Mouse (Mus musculus): ENCODE results near the gene Stc2.

Stc2 gene

DNA sequence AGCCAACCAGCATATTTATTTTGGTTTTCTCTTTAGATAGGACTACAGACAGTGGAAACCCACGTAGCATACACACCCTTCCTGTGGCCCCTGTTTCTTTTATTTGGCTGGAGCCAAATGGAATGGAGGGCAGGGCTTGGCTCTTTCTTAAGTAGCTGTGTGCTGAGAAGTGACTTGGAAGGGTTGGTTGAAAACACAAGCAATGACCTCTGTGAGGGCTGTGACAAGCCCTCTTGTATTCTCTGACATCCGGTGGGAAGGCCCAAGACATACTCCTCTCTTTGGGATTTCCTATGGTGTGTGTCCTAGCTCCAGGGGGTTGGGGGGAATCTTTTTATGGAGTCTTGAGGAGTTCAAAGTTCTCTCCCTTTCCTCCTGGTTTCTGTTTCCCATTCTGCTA is 3.5 kb downstream of the Stc2 start:
- DNase-seq (ENCODE audit: low spot score): no peak

DNA sequence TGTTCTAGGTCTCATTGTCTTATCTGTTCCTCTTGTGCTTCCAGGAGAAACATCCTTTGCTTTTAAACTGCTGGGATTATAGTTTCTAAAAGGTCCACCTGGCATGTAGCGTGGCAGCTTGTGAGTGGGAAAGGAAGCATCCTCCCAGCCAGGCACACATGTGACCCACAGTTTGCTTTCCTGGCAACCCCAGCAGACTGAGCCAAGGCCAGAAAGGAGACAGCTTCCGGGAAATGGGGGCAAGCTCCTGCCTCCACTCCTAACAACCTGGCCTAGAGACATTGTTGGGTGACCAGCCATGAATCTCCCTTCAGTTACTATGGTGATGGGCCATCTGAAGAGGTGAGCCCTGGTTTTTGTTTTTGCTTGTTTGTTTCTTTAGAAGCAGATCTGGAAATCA is 3.9 kb downstream of the Stc2 start:
- DNase-seq (ENCODE audit: low spot score): no peak

DNA sequence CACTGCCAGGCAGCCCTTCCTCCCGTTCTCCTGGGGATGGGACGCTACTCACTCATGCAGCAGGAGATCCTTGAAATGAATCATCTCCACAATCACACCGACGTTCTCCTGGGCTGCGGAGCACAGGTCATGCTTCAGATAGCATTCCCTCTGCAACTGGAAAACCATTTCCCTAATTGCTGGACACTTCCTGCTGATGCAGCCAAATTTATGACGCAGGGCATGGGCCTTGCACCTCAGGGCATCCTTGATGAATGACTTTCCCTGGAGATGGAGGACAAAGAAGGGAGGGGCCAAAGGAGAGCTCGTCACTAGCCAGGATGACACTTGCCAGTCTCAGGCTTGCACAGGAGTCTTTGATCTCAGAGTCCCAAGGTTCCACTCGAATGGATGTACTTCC is 4.6 kb downstream of the Stc2 start:
- DNase-seq (ENCODE audit: low spot score): no peak

DNA sequence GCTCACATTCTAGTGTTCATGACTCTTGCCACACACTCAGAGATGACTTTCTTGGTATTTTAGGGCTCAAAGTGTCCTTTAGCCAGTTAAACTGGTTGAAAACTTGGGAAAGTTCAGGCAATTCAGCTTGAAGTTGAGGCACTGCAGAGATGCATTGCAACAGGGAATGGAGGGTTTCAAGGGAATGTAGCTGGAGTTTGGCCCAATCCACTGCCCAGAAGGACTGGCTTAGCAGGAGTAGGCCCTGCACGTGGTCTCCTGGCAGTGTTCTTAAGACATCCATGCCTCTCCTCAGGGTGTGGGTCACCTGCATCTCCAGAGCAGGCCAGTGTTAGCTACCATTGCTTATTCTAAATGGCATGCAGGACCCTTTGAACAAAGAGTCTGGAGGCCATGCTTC is 7.0 kb downstream of the Stc2 start:
- DNase-seq (ENCODE audit: low spot score): no peak

DNA sequence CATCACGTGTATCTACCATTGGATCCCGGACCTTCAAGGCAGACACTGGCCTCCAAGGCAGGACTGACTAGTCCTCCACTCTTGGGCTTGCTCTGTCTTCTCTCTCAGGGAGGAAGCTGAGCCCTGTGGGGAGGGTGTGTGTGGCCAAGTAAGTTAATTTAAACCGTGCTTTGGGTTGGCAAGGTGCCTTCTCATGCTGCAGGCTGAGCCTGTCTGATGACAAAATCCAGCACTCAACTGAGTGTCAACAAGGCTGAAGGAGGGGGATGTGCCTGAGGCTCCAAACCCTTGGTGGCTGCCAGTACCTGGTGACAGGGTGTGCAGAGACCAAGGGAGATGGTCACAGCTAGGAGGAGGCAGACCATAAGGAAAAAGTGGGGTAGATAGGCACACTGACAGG is 7.5 kb downstream of the Stc2 start:
- DNase-seq (ENCODE audit: low spot score): no peak

DNA sequence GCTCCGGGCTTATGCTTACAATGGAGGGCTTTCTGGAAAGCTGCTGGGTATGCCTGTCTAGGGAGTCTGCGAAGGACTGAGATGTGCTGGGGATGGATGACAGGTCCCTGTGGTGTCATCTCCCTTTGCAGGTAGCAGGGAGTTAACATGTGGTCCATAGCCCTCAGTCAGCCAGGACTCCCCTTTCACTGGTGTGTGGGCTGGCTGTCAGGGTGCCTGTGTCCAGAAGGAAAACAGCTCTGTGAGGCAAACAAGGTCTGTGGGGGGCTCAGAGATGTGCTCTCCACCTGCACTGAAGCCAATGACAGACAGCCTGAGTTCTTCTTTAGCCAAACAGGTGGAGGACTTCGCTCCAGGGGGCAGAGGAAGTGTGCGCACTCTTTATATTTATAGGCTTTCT is 8.8 kb downstream of the Stc2 start:
- no peak for DNase-seq (ENCODE audit: low spot score)

DNA sequence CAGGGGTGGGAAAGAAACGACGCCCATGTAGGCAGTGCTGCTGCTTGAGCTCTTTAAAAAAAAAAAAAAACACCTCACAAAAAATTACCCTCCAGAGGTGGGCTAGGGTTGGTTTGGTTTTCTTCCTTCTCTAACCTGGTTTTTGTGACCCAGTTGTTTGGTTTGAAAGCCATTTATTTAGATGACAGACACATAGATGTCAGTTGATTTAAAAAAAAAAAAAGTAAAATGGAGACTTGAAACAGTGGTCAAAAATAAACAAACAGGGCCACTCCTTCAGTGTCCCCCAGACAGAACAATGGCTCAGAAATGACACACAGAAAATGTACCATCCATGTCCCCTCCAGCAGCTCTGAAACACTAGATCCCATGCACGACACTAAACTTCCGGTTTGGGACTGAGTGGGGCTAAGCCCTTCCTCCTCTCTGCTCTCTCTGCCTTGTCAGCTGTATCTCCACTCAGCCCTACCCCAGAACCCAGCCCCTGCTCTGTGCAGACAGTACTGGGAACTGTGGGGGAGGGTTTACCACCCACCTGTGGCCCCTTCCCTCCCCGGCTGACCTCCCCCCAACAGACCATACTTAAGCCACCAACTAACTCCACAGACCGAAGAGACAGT is 10.5 kb downstream of the Stc2 start:
- no peak for DNase-seq (ENCODE audit: low spot score)

DNA sequence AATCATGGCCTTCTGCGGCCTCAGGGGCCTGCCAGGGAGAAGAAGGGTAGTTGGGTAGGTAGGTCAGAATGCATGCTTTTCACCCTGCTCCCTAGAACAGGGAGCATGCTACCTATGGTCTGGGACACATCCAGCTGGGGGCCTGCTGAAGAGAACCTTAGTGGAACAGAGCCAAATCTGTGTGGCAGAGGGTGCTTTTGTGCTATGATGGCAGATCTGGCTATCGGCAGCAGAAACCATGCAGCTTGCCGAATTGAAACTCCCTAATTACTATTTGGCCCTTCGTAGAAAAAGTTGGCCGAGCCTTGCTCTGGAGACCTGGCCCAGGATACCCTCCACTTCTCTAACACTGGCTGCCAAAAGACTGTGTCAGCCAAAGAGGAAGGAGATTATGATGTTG is 11.4 kb downstream of the Stc2 start:
- no peak for DNase-seq (ENCODE audit: low spot score)

DNA sequence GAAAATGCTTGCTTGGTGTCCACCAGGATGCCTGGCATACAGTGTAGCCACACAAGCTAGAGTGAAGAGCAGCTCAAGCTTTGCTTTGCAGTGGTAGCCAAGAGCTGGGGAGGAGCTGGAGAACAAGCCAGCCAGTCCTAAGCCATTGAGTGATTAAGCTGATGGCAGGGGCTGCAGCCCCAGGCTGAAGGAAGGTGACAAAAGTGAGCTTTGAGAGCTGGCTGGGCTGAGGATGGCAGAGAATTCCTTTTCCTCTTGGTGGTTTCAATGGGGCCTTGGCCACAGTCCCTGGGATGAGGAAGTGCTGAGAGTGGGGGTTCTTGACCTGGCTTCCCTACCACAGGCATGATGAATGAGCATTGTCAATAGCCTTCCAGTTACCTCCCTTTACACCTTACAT is 13.0 kb downstream of the Stc2 start:
- DNase-seq (ENCODE audit: low spot score): no peak

DNA sequence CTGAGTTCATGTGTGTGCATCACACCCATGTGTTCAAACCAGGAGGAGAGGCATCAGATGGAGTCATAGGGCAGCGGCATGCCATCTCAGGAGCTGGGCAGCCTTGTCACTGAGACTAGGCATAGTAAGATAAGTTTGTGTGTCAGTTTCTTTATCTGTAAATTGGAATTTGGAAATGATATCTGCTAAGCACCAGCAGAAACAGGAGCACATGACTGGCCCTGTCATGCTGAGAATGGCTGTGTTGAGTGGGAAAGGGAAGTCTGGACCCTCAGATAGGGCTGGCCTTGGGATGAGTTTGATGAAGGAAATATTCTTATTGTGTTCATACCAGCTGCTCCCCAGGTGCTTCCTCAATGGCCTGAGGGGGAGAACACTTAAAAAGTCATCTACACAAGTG is 14.1 kb downstream of the Stc2 start:
- no peak for DNase-seq (ENCODE audit: low spot score)

DNA sequence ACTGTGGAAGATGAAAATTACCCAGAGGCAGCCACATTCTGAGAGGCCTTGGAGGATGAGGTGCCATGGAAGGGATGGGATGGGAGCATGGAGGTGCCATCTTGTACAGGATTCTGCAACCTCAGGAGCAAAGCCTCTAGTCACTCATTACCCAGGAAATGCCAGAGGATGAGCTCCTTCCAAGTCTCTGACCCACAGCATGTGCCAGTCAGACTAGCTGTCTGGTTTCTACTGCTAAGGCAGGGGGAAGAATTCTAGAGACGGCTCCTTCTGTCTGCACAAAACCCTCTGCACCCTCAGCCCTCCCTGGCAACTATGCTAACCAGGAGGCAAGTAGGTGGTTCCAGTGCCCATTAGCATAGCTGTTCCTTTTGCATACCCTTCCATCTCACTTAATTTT is 15.4 kb downstream of the Stc2 start:
- DNase-seq (ENCODE audit: low spot score): no peak

All from urinary bladder, postnatal 25 days (tissue).